Mouse (Mus musculus): ENCODE data around the gene H1f0.

DNA sequence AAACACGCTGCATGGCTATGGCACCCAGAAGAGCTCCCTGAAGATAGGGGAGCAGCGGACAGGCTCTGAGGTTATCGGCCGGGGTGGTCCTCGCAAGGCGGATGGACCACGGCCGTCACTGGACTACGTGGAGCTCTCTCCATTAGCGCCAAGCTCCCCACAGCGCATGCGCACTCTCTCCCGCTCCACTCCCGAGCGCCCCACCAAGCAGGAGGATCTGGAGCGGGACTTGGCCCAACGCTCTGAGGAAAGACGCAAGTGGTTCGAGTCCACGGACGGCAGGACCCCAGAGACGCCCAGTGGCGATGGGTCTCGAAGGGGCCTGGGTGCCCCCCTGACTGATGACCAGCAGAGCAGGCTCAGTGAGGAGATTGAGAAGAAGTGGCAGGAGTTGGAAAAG lies 35.3 kb upstream of the H1f0 start:
- TF ChIP-seq POLR2A (IDR thresholded peaks at IDR 0.05; ENCODE audit: low read depth, low read length) (no peak), CTCF (conservative IDR thresholded peaks at IDR 0.05; ENCODE audit: insufficient read depth, insufficient read length, low read depth, low read length) (no peak)

Measured in kidney, adult 2 months (tissue).